Mouse (Mus musculus) bone marrow macrophage, adult 2 months (primary cell): ENCODE data around the gene Kbtbd8.

Source experiments
- CTCF ChIP-seq: IDR thresholded peaks from 2 replicates; pipeline ENCODE4 v1.5.1; 2012; ENCODE audit warnings: low read depth, mild to moderate bottlenecking, low read length, moderate library complexity
- POLR2A ChIP-seq: IDR thresholded peaks from 2 replicates; pipeline ENCODE4 v1.6.1; 2012; ENCODE audit warnings: mild to moderate bottlenecking, low read depth, low read length, borderline replicate concordance

DNA sequence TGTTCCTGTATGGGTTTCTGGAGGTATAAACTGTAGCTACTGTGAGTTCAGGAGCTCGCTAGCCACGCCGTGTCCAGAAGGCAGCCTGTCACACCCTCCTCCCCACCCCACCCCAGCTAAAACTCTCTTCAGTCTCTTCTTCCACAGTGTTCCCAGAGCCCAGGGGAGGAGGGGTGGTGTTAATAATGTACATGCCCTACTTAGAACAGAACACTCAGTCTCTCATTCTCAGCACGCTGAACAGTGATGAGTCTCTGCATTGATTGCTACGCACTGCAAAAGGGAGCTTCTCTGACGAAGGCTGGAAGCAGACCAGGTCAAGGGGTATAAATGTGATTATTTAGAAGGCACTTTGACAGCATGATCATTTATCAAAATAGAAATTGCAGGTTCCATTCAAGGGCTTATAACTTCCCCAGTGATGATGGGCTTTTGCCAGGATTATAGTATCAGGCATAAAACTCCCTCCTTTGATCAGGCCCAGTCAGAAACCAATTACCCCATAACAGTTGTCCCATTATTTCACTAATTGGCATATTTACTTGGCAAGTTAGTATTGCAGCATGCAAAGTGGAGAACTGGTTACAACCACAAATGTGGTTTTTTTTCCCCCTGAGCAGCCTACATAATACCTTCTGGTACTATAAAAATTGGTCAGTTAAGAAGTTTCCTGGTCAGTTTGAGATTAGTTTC is 29.7 kb upstream of the Kbtbd8 start:
- no peak for TF ChIP-seq CTCF
- no peak for TF ChIP-seq POLR2A
